Mouse (Mus musculus): ENCODE results near the gene Smyd1. TPM values are rescaled to one million over a fixed set of nuclear protein-coding genes. Genes with fewer than 3 reads are reported as not detected.

Gene Smyd1
- polyA plus RNA-seq (2014; fragmentation: Illumina TruSeq; extraction: RNeasy Lipid Tissue Mini Kit (QIAGEN cat#74804)): 0.23 TPM

GRCm38 (mm10) chr6:71321826-71322283, at the start of gene Smyd1:
Gene Smyd1, minus strand, starts transcription at chr6:71322233.

GRCm38 (mm10) chr6:71322491-71322921, 473 bp upstream of the Smyd1 start, which contains the start of gene Cd8b1:
Gene Cd8b1, plus strand, starts transcription at chr6:71322788.

GRCm38 (mm10) chr6:71271389-71272315, 50.4 kb downstream of the Smyd1 start, which contains the start of gene Krcc1:
Gene Krcc1, plus strand, starts transcription at chr6:71271677.

GRCm38 (mm10) chr6:71199612-71200011, 122.4 kb downstream of the Smyd1 start, which contains the start of gene Fabp1:
Gene Fabp1, plus strand, starts transcription at chr6:71199827.

Other genes with a start within 250 kb of the Smyd1 start
- gene Thnsl2, start 177.8 kb downstream of the Smyd1 start, polyA plus RNA-seq (2014; fragmentation: Illumina TruSeq; extraction: RNeasy Lipid Tissue Mini Kit (QIAGEN cat#74804)): 2.0 TPM
- gene Fabp1, start 122.4 kb downstream of the Smyd1 start, polyA plus RNA-seq (2014; fragmentation: Illumina TruSeq; extraction: RNeasy Lipid Tissue Mini Kit (QIAGEN cat#74804)): not detected
- 295 TPM for gene Krcc1, start 50.6 kb downstream of the Smyd1 start, polyA plus RNA-seq (2014; fragmentation: Illumina TruSeq; extraction: RNeasy Lipid Tissue Mini Kit (QIAGEN cat#74804))
- gene Cd8b1, start 555 bp upstream of the Smyd1 start, polyA plus RNA-seq (2014; fragmentation: Illumina TruSeq; extraction: RNeasy Lipid Tissue Mini Kit (QIAGEN cat#74804)): not detected
- 0.14 TPM for gene Cd8a, start 51.2 kb upstream of the Smyd1 start, polyA plus RNA-seq (2014; fragmentation: Illumina TruSeq; extraction: RNeasy Lipid Tissue Mini Kit (QIAGEN cat#74804))
- gene Rmnd5a, start 118.4 kb upstream of the Smyd1 start, polyA plus RNA-seq (2014; fragmentation: Illumina TruSeq; extraction: RNeasy Lipid Tissue Mini Kit (QIAGEN cat#74804)): 324 TPM
- 130 TPM for gene Rnf103, start 171.7 kb upstream of the Smyd1 start, polyA plus RNA-seq (2014; fragmentation: Illumina TruSeq; extraction: RNeasy Lipid Tissue Mini Kit (QIAGEN cat#74804))
- gene Chmp3, start 221.6 kb upstream of the Smyd1 start, polyA plus RNA-seq (2014; fragmentation: Illumina TruSeq; extraction: RNeasy Lipid Tissue Mini Kit (QIAGEN cat#74804)): 167 TPM

All from ovary, adult 10 weeks (tissue).